Mouse (Mus musculus) limb, embryonic 14.5 days (tissue): ENCODE data around the gene Abtb2. TPM values are rescaled to one million over a fixed set of nuclear protein-coding genes. Genes with fewer than 3 reads are reported as not detected.

Source experiments
- ATAC-seq: fragments of 200-750 bp; cut with Nextera tagmentation; 2 replicates; pipeline ENCODE4 v1.8.0; 2017; ENCODE audit warnings: low read depth, moderate number of reproducible peaks, moderate TSS enrichment; ENCODE audit not compliant: low FRiP score
- DNase-seq: peaks from one replicate; pipeline ENCODE4 v3.0.0-alpha.2; 2015; ENCODE audit warnings: low spot score
- H3K27ac ChIP-seq: fragments of 300-500 bp; sonication (generic); replicated peaks from 2 replicates; pipeline ENCODE4 v1.5.1; 2014; ENCODE audit warnings: low read depth, mild to moderate bottlenecking, low read length, moderate library complexity, mixed read lengths
- H3K27me3 ChIP-seq: fragments of 300-500 bp; sonication (generic); 2 replicates; pipeline ENCODE4 v1.6.1; 2014; ENCODE audit warnings: low read length, mixed read lengths; ENCODE audit not compliant: control insufficient read depth, insufficient read depth
- H3K36me3 ChIP-seq: fragments of 300-500 bp; sonication (generic); 2 replicates; pipeline ENCODE4 v1.6.1; 2014; ENCODE audit warnings: mild to moderate bottlenecking, low read length, moderate library complexity, mixed read lengths; ENCODE audit not compliant: control insufficient read depth, insufficient read depth
- H3K4me1 ChIP-seq: fragments of 300-500 bp; sonication (generic); 2 replicates; pipeline ENCODE4 v1.6.1; 2014; ENCODE audit warnings: antibody characterized with exemption, low read length, mixed read lengths; ENCODE audit not compliant: control insufficient read depth, insufficient read depth
- H3K4me2 ChIP-seq: fragments of 300-500 bp; sonication (generic); replicated peaks from 2 replicates; pipeline ENCODE4 v1.6.1; 2014; ENCODE audit warnings: low read depth, mild to moderate bottlenecking, low read length, moderate library complexity; ENCODE audit not compliant: severe bottlenecking
- H3K4me3 ChIP-seq: fragments of 300-500 bp; sonication (generic); replicated peaks from 2 replicates; pipeline ENCODE4 v1.5.1; 2014; ENCODE audit warnings: low read length
- H3K9ac ChIP-seq: fragments of 300-500 bp; sonication (generic); 2 replicates; pipeline ENCODE4 v1.6.1; 2014; ENCODE audit warnings: mild to moderate bottlenecking, low read depth, low read length, moderate library complexity; ENCODE audit not compliant: severe bottlenecking
- H3K9me3 ChIP-seq: fragments of 300-500 bp; sonication (generic); 2 replicates; pipeline ENCODE4 v1.6.1; 2016; ENCODE audit warnings: low read length; ENCODE audit not compliant: control insufficient read depth
- POLR2A ChIP-seq: fragments of 200-500 bp; IDR thresholded peaks from 2 replicates; pipeline ENCODE4 v1.8.0; 2012; ENCODE audit warnings: inconsistent platforms, mild to moderate bottlenecking, moderate library complexity, borderline replicate concordance; ENCODE audit not compliant: insufficient read depth, insufficient read length; ENCODE audit errors: extremely low read depth
- WGBS: fragments of 180-500 bp; shearing (Covaris S2); extraction: QIAGEN DNeasy Blood & Tissue Kit; methylation state at CpG from one replicate; pipeline ENCODE4 v1.1.7; 2014; 5-methylcytosine and 5-hydroxymethylcytosine counted together
- polyA plus RNA-seq, 2 experiments: library from polyadenylated mRNA; depleted of rRNA in 1 of 2; stranded (reverse) in 1 of 2; unstranded in 1 of 2; fragments of >200 nt; fragmentation: Nextera tagmentation in 1 of 2; extraction: Ambion mirVana in 1 of 2; gene quantifications; 2 replicates each; pipeline versions ENCODE4 v1.2.1 to v1.2.3; 2012 to 2014

Abtb2 gene
- polyA plus RNA-seq, 2 experiments: 15.6 to 22.7 TPM

- H3K4me2 ChIP-seq: no peak overlapping the region
- H3K27ac ChIP-seq: no peak overlapping the region
- no peaks in the 10 kb centered on the region for H3K4me1 ChIP-seq
- no peak for DNase-seq
- no peak overlapping the region for H3K4me3 ChIP-seq
- no peak for ATAC-seq
- H3K9me3 ChIP-seq: no peaks in the 10 kb centered on the region
- WGBS: 83% methylated on average over 2 of the region's 2 CpGs
- H3K9ac ChIP-seq: no peak overlapping the region
- no peak for TF ChIP-seq POLR2A
- peaks cover 43% of the 10 kb centered on the region for H3K36me3 ChIP-seq
- H3K27me3 ChIP-seq: no peaks in the 10 kb centered on the region
These were observed 180.0 kb downstream of the Abtb2 start for GRCm38 (mm10) chr2:103746096-103746495.

DNA sequence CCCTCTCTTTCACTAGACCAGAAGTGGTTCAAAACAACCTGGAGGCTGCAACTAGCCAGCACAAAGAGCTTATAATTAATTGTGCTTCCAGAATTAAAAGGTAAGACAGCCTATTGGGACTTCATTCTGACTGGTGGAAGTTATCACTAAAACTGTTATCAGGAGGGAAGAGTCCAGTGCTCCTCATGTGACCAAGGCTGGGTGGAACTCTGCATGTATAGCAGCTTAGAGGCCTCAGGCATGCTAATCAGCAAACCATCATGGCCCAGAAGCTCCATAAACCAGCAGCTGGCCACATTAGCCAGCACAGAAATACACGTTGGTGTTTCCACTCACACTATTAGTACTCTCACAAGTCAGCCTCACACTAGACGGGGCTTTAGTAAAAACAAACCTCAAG, 180.7 kb downstream of the Abtb2 start:
- Histone ChIP-seq H3K27me3 (no peaks in the 10 kb centered on the region), H3K27ac (no peak overlapping the region), H3K4me2 (no peak overlapping the region), H3K4me3 (no peak overlapping the region), H3K36me3 (peaks cover 45% of the 10 kb centered on the region), H3K4me1 (no peaks in the 10 kb centered on the region), H3K9me3 (no peaks in the 10 kb centered on the region), H3K9ac (no peak overlapping the region)
- 80% methylated on average over 2 of the region's 2 CpGs for WGBS
- no peak for ATAC-seq
- DNase-seq: no peak
- TF ChIP-seq POLR2A: no peak

DNA sequence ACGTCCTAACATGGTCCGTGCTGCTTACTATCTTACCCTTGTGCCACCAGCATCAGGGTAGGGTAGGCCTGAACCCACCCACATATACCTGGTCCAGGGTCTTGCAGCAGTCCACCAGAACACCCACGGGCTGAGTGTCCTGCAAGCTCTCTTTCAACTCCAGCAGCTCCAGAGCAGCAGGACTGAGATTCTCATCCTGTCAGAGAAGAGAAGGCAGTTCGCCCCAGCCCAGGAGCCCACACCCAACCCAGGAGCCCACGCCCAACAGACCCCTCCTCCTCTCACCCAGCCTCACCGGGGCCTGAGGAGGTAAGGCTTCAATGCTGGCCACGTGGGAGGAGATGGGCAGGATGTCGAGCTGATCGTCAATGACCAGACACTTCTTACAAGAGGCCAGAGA, 181.8 kb downstream of the Abtb2 start:
- ATAC-seq: no peak
- H3K27ac ChIP-seq: no peak overlapping the region
- peaks cover 47% of the 10 kb centered on the region for H3K36me3 ChIP-seq

DNA sequence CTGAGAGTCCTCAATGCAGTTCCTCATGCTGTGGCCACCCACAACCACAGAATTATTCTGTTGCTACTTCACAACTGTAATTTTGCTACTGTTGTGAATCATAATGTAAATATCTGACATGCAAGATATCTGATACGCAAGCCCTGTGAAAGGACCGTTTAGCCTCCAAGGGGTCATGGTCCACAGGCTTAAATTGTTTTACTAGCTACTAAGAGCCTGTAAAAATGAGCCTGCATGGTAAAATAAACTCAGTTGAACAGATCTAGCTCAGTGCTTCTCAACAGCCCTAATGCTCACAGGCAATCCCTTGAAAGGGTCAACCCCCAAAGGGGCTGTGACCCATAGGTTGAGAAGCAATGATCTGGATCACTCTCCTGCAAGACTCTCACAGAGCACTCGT, 183.0 kb downstream of the Abtb2 start:
- H3K36me3 ChIP-seq: peaks cover 55% of the 10 kb centered on the region
- 73% methylated on average over 3 of the region's 3 CpGs for WGBS
- ATAC-seq: no peak

More for the DNA sequence above, 181.8 kb downstream of the Abtb2 start:
- Histone ChIP-seq H3K4me2 (no peak overlapping the region), H3K4me3 (no peak overlapping the region), H3K9me3 (no peaks in the 10 kb centered on the region), H3K9ac (no peak overlapping the region), H3K27me3 (no peaks in the 10 kb centered on the region), H3K4me1 (no peaks in the 10 kb centered on the region)
- DNase-seq: no peak
- no peak for TF ChIP-seq POLR2A
- WGBS: 86% methylated on average over 9 of the region's 9 CpGs

DNA sequence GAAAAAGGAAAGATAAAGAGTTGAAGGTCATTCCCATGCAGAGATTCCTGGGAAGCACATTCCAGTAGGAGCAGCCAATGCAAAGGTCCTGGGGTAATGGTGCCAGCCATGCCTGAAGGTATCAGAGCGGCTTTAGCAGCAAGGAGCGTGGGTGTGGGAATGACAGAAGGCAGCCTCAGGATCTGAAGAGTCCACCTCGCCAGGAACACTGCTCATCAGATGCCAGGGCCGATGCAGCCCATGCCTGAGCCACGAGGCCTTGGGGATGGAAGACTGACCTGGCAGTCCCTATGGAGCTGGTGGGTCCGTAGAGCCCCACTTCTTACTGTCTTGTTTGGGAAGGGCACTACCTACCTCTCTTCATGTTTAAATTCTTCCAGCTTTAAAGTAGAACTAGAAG, 185.7 kb downstream of the Abtb2 start:
- H3K4me3 ChIP-seq: no peak overlapping the region
- no peak overlapping the region for H3K4me2 ChIP-seq
- no peaks in the 10 kb centered on the region for H3K9me3 ChIP-seq
- H3K27ac ChIP-seq: no peak overlapping the region
- H3K36me3 ChIP-seq: peaks cover 65% of the 10 kb centered on the region
- H3K4me1 ChIP-seq: no peaks in the 10 kb centered on the region
- no peak overlapping the region for H3K9ac ChIP-seq
- ATAC-seq (no peak), DNase-seq (no peak)
- WGBS: 92% methylated on average over 6 of the region's 6 CpGs
- H3K27me3 ChIP-seq: no peaks in the 10 kb centered on the region
- no peak for TF ChIP-seq POLR2A

More for the DNA sequence above, 183.0 kb downstream of the Abtb2 start:
- no peak overlapping the region for H3K4me2 ChIP-seq
- no peaks in the 10 kb centered on the region for H3K4me1 ChIP-seq
- H3K27me3 ChIP-seq: no peaks in the 10 kb centered on the region
- H3K4me3 ChIP-seq: no peak overlapping the region
- H3K9ac ChIP-seq: no peak overlapping the region
- DNase-seq: no peak
- TF ChIP-seq POLR2A: no peak
- no peaks in the 10 kb centered on the region for H3K9me3 ChIP-seq
- H3K27ac ChIP-seq: no peak overlapping the region

DNA sequence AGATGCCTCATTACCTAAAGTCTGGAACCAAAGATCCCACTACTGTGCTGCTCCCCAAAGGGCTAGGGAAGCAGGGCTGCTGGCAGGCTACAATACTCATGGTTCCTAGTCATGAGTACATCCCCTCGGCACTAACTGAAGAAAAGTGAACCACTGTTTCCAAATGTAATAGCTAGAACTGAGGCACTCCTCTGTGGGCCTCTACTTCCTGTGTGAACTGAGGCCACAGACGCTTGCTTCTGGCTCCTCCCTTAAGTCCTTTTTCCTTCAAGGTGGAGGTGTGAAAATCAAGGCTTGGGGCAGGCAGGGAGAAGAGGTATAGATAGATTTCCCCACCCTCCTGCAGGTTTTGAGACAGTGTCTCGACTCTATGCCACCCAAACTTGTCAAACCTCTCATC, 188.5 kb downstream of the Abtb2 start:
- Histone ChIP-seq H3K9me3 (no peaks in the 10 kb centered on the region), H3K27ac (no peak overlapping the region), H3K4me2 (no peak overlapping the region), H3K4me1 (no peaks in the 10 kb centered on the region), H3K4me3 (no peak overlapping the region), H3K9ac (no peak overlapping the region), H3K36me3 (peaks cover 53% of the 10 kb centered on the region), H3K27me3 (no peaks in the 10 kb centered on the region)
- ATAC-seq (no peak), DNase-seq (no peak)
- TF ChIP-seq POLR2A: no peak
- 82% methylated on average over 3 of the region's 3 CpGs for WGBS
